Mouse (Mus musculus) spleen, postnatal 14 days (tissue): ENCODE data around the gene Myo5a.
A peak's percentile ranks its signal among the peaks of the same experiment; 100 is the strongest.
"Not testable (repeated sequence)": the region's sequence is repeated elsewhere in the genome, so short reads cannot be mapped to it uniquely, and the experiment has no call there.

Source experiments
- DNase-seq, 2 experiments: peaks; one replicate each; pipeline ENCODE4 v3.0.0; 2021 to 2022; ENCODE audit warnings: low spot score in 2 of 2

The Myo5a gene

GRCm38 (mm10) chr9:75248359-75248758 is 177.5 kb downstream of the Myo5a start:
- DNase-seq: no peak

GRCm38 (mm10) chr9:75248874-75249273 is 178.1 kb downstream of the Myo5a start:
- no peak for DNase-seq

- not testable (repeated sequence) for DNase-seq
These were observed 182.3 kb downstream of the Myo5a start for GRCm38 (mm10) chr9:75253158-75253557.

GRCm38 (mm10) chr9:75253766-75254165 is 183.0 kb downstream of the Myo5a start:
- DNase-seq: no peak

- DNase-seq: no peak
These were observed 183.6 kb downstream of the Myo5a start for GRCm38 (mm10) chr9:75254196-75254955.

GRCm38 (mm10) chr9:75255820-75256545 is 185.2 kb downstream of the Myo5a start:
- no peak for DNase-seq

GRCm38 (mm10) chr9:75258792-75259191 is 188.0 kb downstream of the Myo5a start:
- no peak for DNase-seq

GRCm38 (mm10) chr9:75259656-75260055 is 188.8 kb downstream of the Myo5a start:
- no peak for DNase-seq

GRCm38 (mm10) chr9:75261332-75261872 is 190.6 kb downstream of the Myo5a start:
- DNase-seq: no peak

- DNase-seq: peak in 1 of 2 experiments; percentile 10
These were observed 191.5 kb downstream of the Myo5a start for GRCm38 (mm10) chr9:75262235-75262826.

- no peak for DNase-seq
These were observed 193.3 kb downstream of the Myo5a start for GRCm38 (mm10) chr9:75264008-75264718.

GRCm38 (mm10) chr9:75267147-75267546 is 196.3 kb downstream of the Myo5a start:
- no peak for DNase-seq

GRCm38 (mm10) chr9:75270382-75270781 is 199.6 kb downstream of the Myo5a start:
- no peak for DNase-seq

- no peak for DNase-seq
These were observed 200.7 kb downstream of the Myo5a start for GRCm38 (mm10) chr9:75271539-75271938.
